Comparison of ENCODE assay signal across 11 mouse cellular contexts in the genomic region with DNA sequence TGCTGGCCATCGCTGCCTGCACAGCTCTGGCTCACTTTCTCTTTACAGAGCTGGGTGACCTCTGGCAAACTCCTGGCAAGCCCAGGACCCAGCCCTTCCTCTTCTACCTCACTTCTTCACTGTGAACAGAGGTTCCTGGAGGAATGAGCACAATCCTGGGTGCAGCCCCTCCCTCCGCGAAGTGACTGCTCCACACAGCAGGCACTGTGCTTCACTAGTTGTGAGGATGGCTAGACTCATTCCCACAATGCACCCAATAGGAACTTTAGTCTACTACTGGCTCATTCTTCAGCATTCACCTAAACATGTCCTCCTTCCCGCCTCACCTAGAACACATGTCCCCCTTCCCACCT. TPM values are rescaled to one million over a fixed set of nuclear protein-coding genes. Genes with fewer than 3 reads are reported as not detected.
A peak's percentile ranks its signal among the peaks of the same experiment; 100 is the strongest.
DNase-seq lines count a peak whose midpoint lies in the region; ATAC-seq and TF ChIP-seq lines count a peak whose summit lies in the region.
"Had no signal": no experiment of that assay in that cellular context is flagged by ENCODE, and none has a peak within 500 bp of the region (broad histone marks: within the 10 kb centered on the region; RNA-seq: fewer than 3 reads in every experiment).

No protein-coding gene starts in this region.

- H3K4me3 ChIP-seq in forebrain, embryonic 12.5 days (replicated peaks) = no peak overlapping the region
- no peak overlapping the region for H3K4me3 ChIP-seq in forebrain, postnatal 0 days (ENCODE audit: low read depth, low read length)
- no peak overlapping the region for H3K4me3 ChIP-seq in kidney, embryonic 16.5 days (ENCODE audit: low read length)
- no peak overlapping the region for H3K4me3 ChIP-seq in neural tube, embryonic 12.5 days
- H3K4me3 ChIP-seq in myocyte = no peak overlapping the region

- H3K36me3 ChIP-seq in forebrain, embryonic 12.5 days (replicated peaks) = peaks cover 79% of the 10 kb centered on the region
- H3K36me3 ChIP-seq in forebrain, postnatal 0 days (ENCODE audit: insufficient read depth) = peaks cover 82% of the 10 kb centered on the region
- peaks cover 42% of the 10 kb centered on the region for H3K36me3 ChIP-seq in kidney, embryonic 16.5 days (ENCODE audit: insufficient read depth, low read length)
- H3K36me3 ChIP-seq in neural tube, embryonic 12.5 days = peaks cover 74% of the 10 kb centered on the region
- H3K36me3 ChIP-seq in myocyte (ENCODE audit: control insufficient read depth, insufficient read depth) = peaks cover 12% of the 10 kb centered on the region

- H3K9me3 ChIP-seq in forebrain, embryonic 12.5 days = no peaks in the 10 kb centered on the region
- H3K9me3 ChIP-seq in forebrain, postnatal 0 days (ENCODE audit: low read length) = no peaks in the 10 kb centered on the region
- no peaks in the 10 kb centered on the region for H3K9me3 ChIP-seq in kidney, embryonic 16.5 days (ENCODE audit: low read length)
- H3K9me3 ChIP-seq in neural tube, embryonic 12.5 days = no peaks in the 10 kb centered on the region

- peak overlapping the region; percentile 25; the same call in 1 of the 2 replicates for H3K9ac ChIP-seq in forebrain, embryonic 12.5 days
- no peak overlapping the region for H3K9ac ChIP-seq in forebrain, postnatal 0 days
- H3K9ac ChIP-seq in kidney, embryonic 16.5 days (replicated peaks; ENCODE audit: low read length) = peak overlapping the region; percentile 44; the same call in 1 of the 2 replicates
- H3K9ac ChIP-seq in neural tube, embryonic 12.5 days = peak overlapping the region; percentile 4; the same call in 1 of the 2 replicates
- H3K9ac ChIP-seq: hindbrain, embryonic 14.5 days; liver, embryonic 14.5 days had no signal

- no peak overlapping the region for H3K27ac ChIP-seq in forebrain, embryonic 12.5 days
- no peak overlapping the region for H3K27ac ChIP-seq in forebrain, postnatal 0 days (ENCODE audit: low read depth, low read length)
- peak overlapping the region; percentile 63 for H3K27ac ChIP-seq in kidney, embryonic 16.5 days (ENCODE audit: low read length)
- no peak overlapping the region for H3K27ac ChIP-seq in neural tube, embryonic 12.5 days
- H3K27ac ChIP-seq: hindbrain, embryonic 14.5 days; liver, embryonic 14.5 days had no signal

- TF ChIP-seq POLR2A in myocyte (IDR thresholded peaks at IDR 0.05; ENCODE audit: insufficient read length, low read depth) = no peak

- H3K4me2 ChIP-seq in forebrain, embryonic 12.5 days = no peak overlapping the region
- no peak overlapping the region for H3K4me2 ChIP-seq in forebrain, postnatal 0 days (ENCODE audit: low read depth)
- H3K4me2 ChIP-seq in kidney, embryonic 16.5 days (replicated peaks; ENCODE audit: low read depth, low read length) = no peak overlapping the region
- H3K4me2 ChIP-seq in neural tube, embryonic 12.5 days (replicated peaks) = no peak overlapping the region
- H3K4me2 ChIP-seq in myocyte (ENCODE audit: low read depth) = peak overlapping the region; percentile 71
- H3K4me2 ChIP-seq: hindbrain, embryonic 14.5 days had no signal

- no peaks in the 10 kb centered on the region for H3K27me3 ChIP-seq in forebrain, embryonic 12.5 days
- H3K27me3 ChIP-seq in forebrain, postnatal 0 days (ENCODE audit: insufficient read depth, low read length) = no peaks in the 10 kb centered on the region
- H3K27me3 ChIP-seq in kidney, embryonic 16.5 days (ENCODE audit: insufficient read depth, low read length) = no peaks in the 10 kb centered on the region
- no peaks in the 10 kb centered on the region for H3K27me3 ChIP-seq in neural tube, embryonic 12.5 days (replicated peaks)
- no peaks in the 10 kb centered on the region for H3K27me3 ChIP-seq in myocyte (ENCODE audit: control insufficient read depth, insufficient read depth, insufficient read length)

- no peak overlapping the region for H3ac ChIP-seq in myocyte (ENCODE audit: control insufficient read depth, insufficient read length)

- WGBS in forebrain, embryonic 12.5 days = 96% methylated on average over 4 of the region's 4 CpGs
- 85% methylated on average over 4 of the region's 4 CpGs for WGBS in forebrain, postnatal 0 days
- 80% methylated on average over 4 of the region's 4 CpGs for WGBS in kidney, embryonic 16.5 days
- WGBS in neural tube, embryonic 12.5 days = 86% methylated on average over 4 of the region's 4 CpGs

- no peak for TF ChIP-seq CTCF in forebrain, postnatal 0 days (IDR thresholded peaks at IDR 0.05; ENCODE audit: low read depth)

- DNase-seq in forebrain, postnatal 0 days = no peak
- DNase-seq in kidney, postnatal 14 days = no peak
- DNase-seq in neural tube, embryonic 10.5 days (ENCODE audit: extremely low spot score, low spot score) = no peak
- DNase-seq in embryo, embryonic 11 days = no peak
- DNase-seq: adrenal gland, postnatal 10 days had no signal

- H3K79me2 ChIP-seq in myocyte (ENCODE audit: control insufficient read depth, insufficient read depth) = no peaks in the 10 kb centered on the region

- ATAC-seq in forebrain, embryonic 12.5 days (ENCODE audit: low FRiP score) = no peak
- ATAC-seq in forebrain, postnatal 0 days = no peak
- ATAC-seq in kidney, embryonic 16.5 days (ENCODE audit: low FRiP score, low TSS enrichment) = 0 out of 2 replicates have a peak, but pooled peaks have one; percentile 3
- no peak for ATAC-seq in neural tube, embryonic 12.5 days (ENCODE audit: low FRiP score, low read depth)

- H3K4me1 ChIP-seq in forebrain, embryonic 12.5 days = peaks cover 19% of the 10 kb centered on the region
- H3K4me1 ChIP-seq in forebrain, postnatal 0 days (ENCODE audit: insufficient read depth) = no peaks in the 10 kb centered on the region
- H3K4me1 ChIP-seq in kidney, embryonic 16.5 days (ENCODE audit: insufficient read depth, low read length) = peaks cover 24% of the 10 kb centered on the region
- peaks cover 14% of the 10 kb centered on the region for H3K4me1 ChIP-seq in neural tube, embryonic 12.5 days

TF ChIP-seq in myocyte, 11 proteins besides CTCF, POLR2A, EP300 and RAD21:
- TF ChIP-seq TCF12 (IDR thresholded peaks at IDR 0.05; ENCODE audit: insufficient read depth, poor library complexity, severe bottlenecking) (no peak), MYOD1 (IDR thresholded peaks at IDR 0.05; ENCODE audit: control insufficient read depth in 1 of 3, insufficient read length in 2 of 3, low read depth in 2 of 3) (no peak), TCF3 (IDR thresholded peaks at IDR 0.05; ENCODE audit: insufficient read length, low read depth) (no peak), MYOG (IDR thresholded peaks at IDR 0.05; ENCODE audit: control insufficient read depth in 1 of 3, insufficient read depth in 1 of 3, insufficient read length in 2 of 3, low read depth in 2 of 3) (no peak)

RNA-seq across cellular contexts. Expression of a gene that starts 19.1 kb away (rescaled TPM):
- polyA plus RNA-seq in forebrain, embryonic 12.5 days (2016; fragmentation: Nextera tagmentation; extraction: Ambion mirVana) = 12.8 and 13.3 TPM in 2 replicates
- total RNA-seq in forebrain, postnatal 0 days (2014; rRNA removed) = 36.2 and 47.8 TPM in 2 replicates
- polyA plus RNA-seq in forebrain, postnatal 0 days (2015; fragmentation: Nextera tagmentation; extraction: Ambion mirVana) = 30.3 and 37.3 TPM in 2 replicates
- 10.5 and 12.5 TPM in 2 replicates for polyA plus RNA-seq in kidney, embryonic 16.5 days (2015; fragmentation: Nextera tagmentation; extraction: Ambion mirVana)
- 21.2 and 22.6 TPM in 2 replicates for polyA plus RNA-seq in neural tube, embryonic 12.5 days (2016; fragmentation: Nextera tagmentation; extraction: Ambion mirVana)
- polyA plus RNA-seq in myocyte (2012; fragmentation: generic; extraction: Trizol) = 5.8 TPM

RNA-seq across cellular contexts. Expression of a gene that starts 59.7 kb away (rescaled TPM):
- polyA plus RNA-seq in forebrain, embryonic 12.5 days (2016; fragmentation: Nextera tagmentation; extraction: Ambion mirVana) = 79.4 and 79.8 TPM in 2 replicates
- total RNA-seq in forebrain, postnatal 0 days (2014; rRNA removed) = 148 and 173 TPM in 2 replicates
- polyA plus RNA-seq in forebrain, postnatal 0 days (2015; fragmentation: Nextera tagmentation; extraction: Ambion mirVana) = 87.7 and 98.6 TPM in 2 replicates
- 45.8 and 49.5 TPM in 2 replicates for polyA plus RNA-seq in kidney, embryonic 16.5 days (2015; fragmentation: Nextera tagmentation; extraction: Ambion mirVana)
- polyA plus RNA-seq in neural tube, embryonic 12.5 days (2016; fragmentation: Nextera tagmentation; extraction: Ambion mirVana) = 117 and 121 TPM in 2 replicates
- 37.8 TPM for polyA plus RNA-seq in myocyte (2012; fragmentation: generic; extraction: Trizol)
